Mouse (Mus musculus): ENCODE results near the gene Sephs1.
"Not testable (repeated sequence)": the region's sequence is repeated elsewhere in the genome, so short reads cannot be mapped to it uniquely, and the experiment has no call there.

Gene Sephs1

DNA sequence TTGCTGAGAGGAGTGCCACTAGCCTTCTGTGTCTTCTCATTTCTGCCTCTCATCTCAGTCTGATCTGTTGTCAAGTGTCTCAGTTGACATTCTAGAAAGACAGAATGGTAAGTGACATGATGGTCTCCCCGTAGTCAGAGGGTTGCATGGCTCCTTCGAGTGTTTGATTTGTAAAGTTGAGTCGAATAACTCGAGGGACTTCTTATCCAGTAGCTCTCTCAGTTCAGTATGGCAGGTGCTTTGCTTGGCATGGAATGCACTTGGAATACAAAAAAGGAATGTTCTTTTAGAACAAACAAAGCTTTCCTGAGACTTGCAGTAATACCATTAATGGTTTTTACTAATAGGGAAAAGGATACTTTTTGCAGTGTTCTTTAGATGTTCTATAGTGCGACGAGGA, 25.8 kb downstream of the Sephs1 start:
- in situ Hi-C loops (cut with MseI, MboI) = no loop called here

DNA sequence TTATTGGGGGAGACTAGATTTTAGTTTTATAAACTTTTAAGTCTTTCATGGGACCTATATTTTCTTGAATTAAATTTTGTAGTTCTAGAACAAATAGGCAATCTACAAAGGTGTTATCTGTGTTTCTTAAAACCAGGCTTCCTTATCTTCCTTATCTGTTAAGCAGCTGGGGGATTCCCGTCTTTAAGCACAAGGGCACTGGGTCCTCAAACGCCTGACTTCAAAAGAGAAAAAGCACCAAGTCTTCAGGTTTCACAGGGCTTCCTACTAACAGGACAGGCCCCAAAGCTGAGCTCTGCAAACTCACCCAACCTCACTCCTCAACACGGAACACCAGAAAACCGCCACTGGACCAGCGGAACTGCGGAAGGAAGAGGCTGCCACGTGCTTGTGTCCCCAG, 26.6 kb downstream of the Sephs1 start:
- in situ Hi-C loops (cut with MseI, MboI) = no loop called here

DNA sequence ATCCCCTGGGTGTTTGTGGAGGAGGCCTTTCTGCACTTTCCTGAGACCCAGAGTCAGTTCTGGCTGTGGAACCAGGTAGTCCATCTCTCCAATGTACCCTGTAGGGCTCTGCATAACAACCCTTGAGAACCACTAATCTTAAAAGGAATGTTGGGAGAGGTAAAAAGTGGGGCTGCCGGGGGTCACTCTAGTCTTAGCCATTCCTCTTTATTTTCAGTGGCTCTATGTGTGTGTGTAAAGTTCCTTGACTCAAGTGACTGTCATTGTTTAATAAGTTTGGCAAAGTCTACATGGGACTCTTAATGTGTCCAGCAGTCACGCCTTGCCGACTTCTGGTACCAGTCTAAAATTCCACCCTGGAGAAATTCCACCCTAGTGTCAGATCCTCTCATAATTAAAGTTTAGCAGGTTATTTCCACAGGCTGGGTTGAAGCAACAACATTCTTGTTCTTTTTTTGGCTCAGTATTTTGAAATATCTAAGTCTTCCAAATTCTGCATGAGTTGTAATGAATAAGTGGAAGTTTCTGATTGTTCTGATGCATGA, 27.5 kb downstream of the Sephs1 start:
- in situ Hi-C loops (cut with MseI, MboI) = no loop called here

DNA sequence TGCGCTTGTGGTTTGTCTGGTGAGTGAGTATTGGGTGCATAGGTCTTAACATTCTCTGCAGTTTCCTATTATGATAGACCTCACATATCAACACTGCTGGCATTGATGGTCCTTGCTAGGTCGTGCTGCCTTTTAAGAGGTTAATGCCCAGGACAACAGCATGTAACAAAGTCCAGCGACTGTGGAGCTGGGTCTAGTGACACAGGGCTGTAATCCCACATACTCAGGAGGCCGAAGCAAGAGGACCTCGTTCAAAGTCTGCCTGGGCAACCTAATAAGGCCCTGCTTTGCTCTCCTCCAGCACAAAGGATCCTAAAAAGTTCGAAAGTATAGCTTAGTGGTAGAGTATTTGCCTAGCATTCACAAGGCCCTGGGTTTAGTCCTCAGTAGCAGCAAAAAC, 28.5 kb downstream of the Sephs1 start:
- in situ Hi-C loops (cut with MseI, MboI) = no loop called here

DNA sequence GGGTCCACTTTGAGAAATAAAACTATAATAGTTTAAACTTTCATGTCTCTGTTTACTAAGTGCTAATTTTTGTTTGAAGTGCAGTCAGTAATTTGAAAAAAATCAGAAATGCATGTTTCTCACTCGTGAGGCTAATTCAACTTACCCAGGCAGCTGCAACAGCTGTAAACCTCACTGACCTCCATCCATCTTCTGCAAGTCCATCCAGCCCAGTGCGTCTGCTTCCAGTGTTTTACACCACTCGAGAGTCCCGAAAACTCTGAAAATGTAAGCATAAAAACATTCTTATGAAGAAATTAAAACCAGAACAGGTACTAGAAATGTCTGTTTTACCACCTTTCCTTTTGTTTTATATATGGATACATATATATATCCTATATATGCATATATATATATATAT, 29.2 kb downstream of the Sephs1 start:
- in situ Hi-C loops (cut with MseI, MboI) = no loop called here

DNA sequence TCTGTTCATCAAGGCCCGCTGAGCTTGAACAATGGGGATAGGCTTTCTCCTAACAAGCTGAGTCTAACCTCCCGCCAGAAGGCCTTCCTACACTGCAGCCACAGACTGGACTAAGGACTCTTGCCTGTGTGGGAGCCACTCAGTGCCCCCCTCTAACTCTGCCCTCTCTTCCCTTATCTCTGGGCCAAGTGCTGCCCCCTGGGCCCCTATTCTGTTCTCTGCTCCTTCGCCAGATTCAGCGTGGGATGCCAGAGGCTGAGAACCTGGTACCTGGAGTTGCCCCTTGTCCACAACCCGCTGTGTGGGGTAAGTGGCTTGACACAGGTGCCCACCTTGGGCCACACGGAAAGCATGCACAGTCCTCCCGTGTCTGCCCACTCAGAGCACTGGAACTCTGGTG, 32.6 kb downstream of the Sephs1 start:
- in situ Hi-C loops (cut with MseI, MboI) = no loop called here

DNA sequence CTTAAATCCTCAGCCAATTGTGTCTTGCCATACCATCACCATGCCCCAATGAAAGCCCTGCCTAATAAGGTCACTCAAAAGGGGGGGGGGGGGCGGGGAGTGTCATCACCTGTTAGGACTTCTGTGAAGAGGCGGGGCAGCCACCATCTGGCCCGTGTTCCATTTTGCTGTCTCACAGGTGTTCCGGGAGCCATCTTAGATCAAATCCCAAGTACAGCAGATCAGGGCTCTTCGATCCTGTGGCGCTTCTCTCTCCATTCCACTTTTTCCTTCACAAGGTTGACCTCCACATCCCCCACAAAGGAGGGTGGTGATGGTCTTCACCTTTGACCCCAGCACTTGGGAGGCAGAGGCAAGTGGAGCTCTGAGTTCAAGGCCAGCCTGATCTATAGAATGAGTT, 34.7 kb downstream of the Sephs1 start:
- in situ Hi-C loops (cut with MseI, MboI) = loop anchor here (5.0 kb wide), 1 partner anchor 71 kb away; no protein-coding TSS in a partner anchor

DNA sequence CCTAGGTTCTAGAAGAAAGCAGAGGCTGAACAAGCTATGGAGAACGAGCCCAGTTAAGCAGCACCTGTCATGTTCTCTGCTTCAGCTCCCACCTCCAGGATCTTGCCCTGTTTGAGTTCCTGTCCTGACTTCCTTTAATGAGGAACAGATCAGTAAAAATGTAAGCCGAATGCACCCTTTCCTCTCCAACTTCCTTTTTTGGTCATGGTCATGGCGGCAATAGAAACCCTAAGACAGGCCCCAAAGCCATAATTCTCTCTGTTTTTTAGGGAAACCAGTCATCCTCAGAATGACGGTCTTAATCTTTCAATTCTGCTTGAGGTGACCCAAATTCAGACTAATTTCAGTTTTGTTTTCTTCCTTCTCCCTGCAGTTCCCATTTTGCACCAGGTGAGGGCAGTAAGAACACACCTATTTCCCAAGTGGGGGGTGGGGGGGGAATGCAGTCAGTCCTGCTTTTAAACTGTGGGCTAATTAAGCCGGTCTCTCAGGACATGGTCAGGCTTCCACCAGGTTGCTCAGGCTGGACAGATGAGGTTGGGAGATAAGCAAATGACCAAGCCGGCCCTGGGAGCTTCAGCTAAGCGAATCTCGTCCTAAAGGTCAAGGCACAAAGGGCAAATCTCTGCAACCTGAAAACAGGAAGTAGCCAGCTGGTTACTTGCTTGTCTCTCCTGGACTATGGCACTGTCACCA, 36.1 kb downstream of the Sephs1 start:
- in situ Hi-C loops (cut with MseI, MboI) = loop anchor here (5.0 kb wide), 1 partner anchor 70 kb away; no protein-coding TSS in a partner anchor

DNA sequence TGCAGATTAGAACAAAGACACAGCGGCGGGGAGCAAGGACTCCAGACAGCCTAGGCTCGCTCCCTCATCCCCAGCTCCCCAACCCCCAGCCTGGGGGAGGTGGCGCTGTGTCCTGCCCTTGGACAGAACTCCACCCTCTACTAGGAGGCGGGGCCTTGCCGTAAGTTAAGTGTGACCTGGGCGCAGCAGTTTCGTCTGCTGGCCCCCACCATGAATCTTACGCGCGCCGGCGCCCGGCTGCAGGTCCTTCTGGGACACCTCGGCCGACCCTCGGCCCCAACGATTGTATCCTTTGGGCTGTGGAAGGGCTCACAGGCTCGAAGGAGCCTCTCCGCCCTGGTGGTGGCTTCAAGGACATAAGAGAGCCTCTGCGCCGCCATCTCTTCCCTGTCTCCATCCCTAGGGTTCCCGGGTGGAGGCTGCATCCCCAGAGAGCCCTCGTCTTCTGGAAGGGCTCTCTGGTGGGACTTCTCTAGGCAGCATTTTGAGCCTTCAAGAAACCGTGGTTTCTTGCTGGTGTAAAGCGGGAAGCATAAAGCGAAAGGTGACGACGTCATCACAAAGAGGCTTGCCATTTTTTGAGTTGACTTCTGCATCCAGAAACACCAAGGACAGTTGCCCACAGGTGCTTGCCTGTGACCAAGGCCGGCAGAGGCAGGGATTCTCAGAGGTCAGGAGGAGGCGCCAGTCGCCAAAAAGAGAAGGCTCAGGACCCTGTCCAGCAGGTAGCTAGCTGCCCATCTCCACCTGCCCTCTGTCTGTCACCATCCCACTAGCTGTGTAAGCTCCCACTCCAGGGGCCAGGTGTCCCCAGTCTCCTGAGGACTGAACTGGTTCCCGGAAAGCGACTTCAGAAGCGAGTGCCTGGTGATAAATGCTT, 37.7 kb downstream of the Sephs1 start, which contains the start of gene Phyh:
Gene Phyh (plus strand): TSS at position 160 of the 880 bp plus-strand sequence.
- in situ Hi-C loops (cut with MseI, MboI) = loop anchor here (5.0 kb wide), 1 partner anchor 68 kb away; no protein-coding TSS in a partner anchor

DNA sequence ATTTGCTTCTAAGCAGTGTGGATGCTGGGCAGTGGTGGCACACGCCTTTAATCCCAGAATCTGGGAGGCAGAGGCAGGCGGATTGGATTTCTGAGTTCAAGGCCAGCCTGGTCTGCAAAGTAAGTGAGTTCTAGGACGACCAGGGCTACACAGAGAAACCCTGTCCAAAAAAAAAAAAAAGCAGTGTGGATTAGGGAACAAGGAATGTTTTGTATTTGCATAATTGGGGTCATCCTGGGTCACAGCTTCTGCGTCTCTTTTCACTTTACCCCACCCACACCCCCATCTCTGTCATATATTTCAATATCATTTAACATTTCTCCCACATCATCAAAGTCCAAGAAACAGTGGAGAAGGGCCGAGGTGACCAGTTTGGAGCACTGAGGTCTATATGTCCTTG, 39.7 kb downstream of the Sephs1 start:
- in situ Hi-C loops (cut with MseI, MboI) = no loop called here

DNA sequence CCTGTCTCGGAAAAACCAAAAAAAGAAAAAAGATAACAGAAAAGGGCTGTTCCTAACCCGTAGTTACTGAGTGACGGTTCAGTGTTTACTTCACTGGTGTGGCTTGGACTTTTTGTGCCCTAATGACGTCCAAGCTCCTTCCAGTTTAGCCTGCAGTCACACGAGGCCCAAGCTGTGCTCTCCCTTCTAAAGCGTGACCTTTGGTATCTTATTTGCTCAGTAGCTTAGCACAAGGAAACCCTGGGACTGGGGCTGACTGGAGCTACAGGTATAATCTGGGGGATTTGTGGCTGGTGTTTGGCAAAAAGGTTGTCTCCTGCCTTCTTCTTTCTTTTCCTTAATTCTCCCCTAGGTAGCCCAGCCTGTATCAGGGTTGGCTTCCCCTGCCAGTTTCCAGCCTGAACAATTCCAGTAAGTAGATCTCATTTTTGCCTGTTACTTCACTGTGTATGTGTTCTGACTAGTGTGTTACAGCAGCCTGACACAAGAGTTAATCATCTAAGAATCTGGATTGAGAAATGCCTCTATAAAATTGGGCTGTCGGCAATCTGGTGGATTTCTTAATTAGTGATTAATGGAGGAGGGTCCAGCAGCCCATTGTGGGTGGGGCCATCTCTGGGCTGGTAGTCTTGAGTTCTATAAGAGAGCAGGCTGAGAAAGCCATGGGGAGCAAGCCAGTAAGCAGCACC, 41.3 kb downstream of the Sephs1 start:
- in situ Hi-C loops (cut with MseI, MboI) = no loop called here

DNA sequence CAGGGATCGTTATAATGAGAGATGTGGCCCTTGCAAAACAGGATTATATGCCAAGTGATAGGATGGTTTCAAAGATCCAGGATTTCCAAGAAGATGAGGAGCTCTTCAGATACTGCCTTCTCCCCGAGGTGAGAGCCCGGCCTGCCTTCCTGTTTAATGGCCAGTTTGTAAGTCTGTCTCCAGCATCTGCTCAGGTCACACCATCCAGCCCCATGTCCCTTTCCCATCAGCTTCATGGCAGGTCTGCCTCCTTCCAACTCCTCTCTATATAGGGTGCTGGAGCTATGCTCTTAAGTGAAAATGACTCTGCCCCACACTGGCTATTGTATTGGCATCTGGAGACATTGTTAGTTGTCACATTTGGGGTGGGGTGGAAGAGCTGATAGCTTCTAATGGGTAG, 46.0 kb downstream of the Sephs1 start:
- in situ Hi-C loops (cut with MseI, MboI) = no loop called here

DNA sequence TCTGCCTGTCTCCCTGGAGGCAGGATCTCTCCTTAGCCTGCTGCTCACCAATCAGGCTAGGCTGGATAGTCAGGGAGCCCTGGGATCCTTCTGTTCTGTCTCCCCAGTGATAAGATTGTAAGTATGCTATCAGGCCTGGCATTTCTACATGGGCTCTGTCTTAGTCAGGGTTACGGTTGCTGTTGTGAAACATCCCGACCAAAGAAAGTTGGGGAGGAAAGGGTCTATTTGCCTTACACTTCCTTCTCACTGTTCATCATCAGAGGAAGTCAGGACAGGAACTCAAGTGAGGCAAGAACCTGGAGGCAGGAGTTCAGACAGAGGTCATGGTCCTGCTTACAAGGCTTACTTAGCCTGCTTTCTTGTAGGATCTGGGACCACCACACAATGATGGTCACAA, 47.9 kb downstream of the Sephs1 start:
- in situ Hi-C loops (cut with MseI, MboI) = no loop called here

DNA sequence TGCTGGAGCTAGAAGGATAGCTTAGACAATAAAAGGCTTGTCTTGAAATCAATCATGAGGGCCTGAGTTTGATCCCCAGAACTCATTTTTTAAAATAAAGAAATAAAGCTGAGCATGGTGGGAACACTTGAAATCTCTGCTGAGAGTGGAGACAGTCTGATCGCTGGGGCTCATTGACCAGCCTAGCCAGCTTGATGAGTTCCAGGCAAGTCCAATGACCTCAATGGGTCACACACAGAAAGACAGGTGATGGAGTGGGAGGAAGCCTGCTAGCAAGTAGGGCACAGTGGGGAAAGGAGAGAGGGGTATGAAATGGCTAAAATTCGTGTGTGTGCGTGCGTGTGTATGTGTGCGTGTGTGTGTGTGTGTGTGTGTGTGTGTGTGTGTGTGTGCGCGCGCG, 53.2 kb downstream of the Sephs1 start:
- in situ Hi-C loops (cut with MseI, MboI) = no loop called here

DNA sequence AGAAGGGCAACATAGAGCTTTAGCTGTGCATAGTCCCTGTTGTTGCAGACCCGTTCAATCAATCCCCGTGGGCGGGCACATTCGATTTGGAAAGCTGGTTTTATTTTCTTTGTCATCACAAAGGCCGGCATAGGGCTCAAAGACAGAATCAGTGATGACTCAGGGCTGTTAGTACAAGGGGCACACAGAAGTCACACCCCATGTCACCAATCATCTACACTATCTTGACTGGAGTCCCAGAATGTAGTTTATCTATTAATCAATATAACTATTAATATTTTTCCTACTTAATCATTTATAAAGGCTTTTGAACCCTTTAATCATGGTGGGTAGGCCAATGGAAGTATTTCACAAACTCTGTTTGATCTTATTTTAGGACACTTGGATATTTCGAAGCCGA, 56.6 kb downstream of the Sephs1 start:
- in situ Hi-C loops (cut with MseI, MboI) = no loop called here

DNA sequence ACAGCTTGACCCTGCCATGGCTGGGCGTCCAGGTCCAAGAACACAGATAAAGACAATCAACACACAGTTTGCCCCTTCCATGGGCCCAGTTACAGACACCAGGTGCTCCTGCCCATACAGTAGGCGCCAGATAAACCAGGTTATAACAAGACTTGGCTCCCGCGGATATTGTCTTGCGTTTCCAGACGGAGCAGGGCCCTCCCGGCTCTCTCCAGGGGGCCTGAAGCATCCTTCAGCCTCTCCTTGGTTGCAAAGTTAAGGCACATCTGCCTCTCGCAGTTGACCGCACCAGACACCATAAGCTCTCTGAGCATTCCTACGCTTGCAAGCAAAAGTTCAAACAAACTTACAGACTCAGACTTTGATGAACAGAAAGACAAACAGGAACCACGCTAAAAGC, 59.5 kb downstream of the Sephs1 start:
- in situ Hi-C loops (cut with MseI, MboI) = no loop called here

DNA sequence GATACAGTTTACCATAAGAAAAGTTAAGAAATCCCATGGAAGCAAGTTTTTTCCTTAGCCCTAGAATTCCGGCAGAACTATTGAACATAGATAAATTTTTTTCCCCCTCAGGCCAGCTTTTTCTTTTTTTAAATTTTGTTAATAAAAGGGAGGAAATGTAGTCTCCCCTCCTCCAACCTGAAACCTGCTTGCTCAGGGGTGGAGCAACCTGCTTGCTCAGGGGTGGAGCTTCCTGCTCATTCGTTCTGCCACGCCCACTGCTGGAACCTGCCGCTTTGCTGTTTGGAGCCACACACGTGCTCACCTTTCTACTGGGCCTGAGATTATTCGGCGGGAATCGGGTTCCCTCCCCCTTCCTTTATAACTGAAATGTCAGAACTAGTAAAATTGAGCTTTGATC, 68.3 kb downstream of the Sephs1 start:
- in situ Hi-C loops (cut with MseI, MboI) = not testable (repeated sequence)

DNA sequence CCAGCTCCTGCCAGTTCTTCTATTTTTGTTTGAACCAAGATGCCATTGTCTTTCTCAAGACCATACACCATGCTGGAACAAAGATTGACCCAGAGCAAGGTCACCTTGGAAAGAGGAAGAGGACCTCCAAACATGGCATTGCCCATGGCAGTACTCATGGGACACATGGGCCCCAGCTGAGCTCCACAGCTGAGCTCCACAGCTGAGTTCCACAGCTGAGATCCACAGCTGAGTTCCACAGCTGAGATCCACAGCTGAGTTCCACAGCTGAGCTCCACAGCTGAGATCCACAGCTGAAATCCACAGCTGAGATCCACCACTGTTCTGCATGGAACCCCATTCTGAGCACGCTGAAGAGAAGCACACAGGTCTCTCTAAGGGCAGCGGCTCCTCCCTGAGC, 69.6 kb downstream of the Sephs1 start:
- in situ Hi-C loops (cut with MseI, MboI) = no loop called here

DNA sequence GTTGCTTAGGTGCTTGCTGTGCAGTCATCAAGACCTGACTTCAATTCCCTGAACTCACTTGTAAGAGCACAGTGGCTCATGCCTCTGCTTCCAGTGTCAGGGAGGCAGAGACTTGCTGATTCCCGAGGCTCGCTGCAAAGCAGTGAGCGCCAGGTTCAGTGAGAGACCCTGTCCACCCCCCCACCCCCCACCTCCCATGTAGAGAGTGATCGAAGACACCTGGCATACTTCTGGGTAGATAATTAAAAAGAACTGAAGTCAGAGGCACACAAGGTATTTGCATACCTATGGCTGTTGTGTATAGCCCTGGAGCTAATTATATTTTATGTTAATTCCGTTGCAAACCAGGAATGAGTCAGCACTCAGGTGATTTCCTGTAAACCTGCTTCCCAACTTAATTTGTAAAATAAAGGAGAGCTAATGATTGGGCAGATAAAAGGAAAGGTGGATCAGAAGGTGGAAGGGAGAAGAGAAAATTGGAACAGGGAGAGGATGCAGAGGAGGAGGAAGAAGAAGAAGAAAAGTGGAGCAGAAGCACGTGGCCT, 72.9 kb downstream of the Sephs1 start:
- in situ Hi-C loops (cut with MseI, MboI) = no loop called here

DNA sequence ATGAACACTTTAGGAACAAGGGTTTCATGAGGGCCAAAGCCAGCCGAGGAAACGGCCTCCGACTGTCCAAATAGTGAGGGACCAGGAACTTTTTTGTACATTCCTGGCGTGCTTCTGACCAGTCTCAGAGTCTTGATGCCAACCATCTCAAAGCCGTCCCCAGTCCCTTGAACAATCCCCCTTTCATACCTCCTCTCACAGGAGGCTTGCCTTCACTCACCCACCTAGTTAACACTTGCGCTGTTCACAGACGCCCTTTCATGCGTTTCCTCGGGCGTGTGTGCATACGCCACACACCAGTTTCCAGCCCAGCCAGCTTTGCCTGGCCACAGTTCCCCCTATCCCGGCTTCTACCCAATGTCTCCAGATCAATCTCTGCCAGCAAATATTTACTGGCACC, 76.7 kb downstream of the Sephs1 start:
- in situ Hi-C loops (cut with MseI, MboI) = no loop called here
